ENCODE assay signal across 10 mouse cellular contexts in the genomic region with DNA sequence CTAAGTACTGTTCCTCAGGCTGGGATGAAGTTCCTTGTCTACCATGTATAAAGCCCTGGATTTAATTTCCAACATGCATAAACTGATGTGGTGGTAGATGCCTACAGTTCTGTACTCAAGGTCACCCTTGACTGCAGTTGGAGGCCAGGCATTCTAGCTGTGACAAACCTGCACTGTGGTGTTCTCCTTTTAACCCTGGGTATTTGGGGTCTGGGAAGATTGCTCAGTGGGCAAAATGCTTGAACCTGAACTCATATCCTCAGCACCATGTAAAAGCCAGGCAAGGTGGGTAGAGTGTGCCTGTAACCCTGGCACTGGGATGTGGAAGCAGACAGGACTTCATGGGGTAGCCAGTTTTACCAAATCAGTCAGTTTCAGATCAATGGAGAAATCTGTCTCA.
"Had no signal": no experiment of that assay in that cellular context is flagged by ENCODE, and none has a peak within 500 bp of the region (broad histone marks: within the 10 kb centered on the region; RNA-seq: fewer than 3 reads in every experiment).

No protein-coding gene starts in this region.

- H3K27ac ChIP-seq: layer of hippocampus, adult 2 months; limb, embryonic 13.5 days; liver, embryonic 15.5 days; midbrain, embryonic 13.5 days had no signal

- H3K36me3 ChIP-seq: limb, embryonic 13.5 days; midbrain, embryonic 13.5 days had no signal

- H3K9ac ChIP-seq: limb, embryonic 13.5 days; liver, embryonic 15.5 days; lung, embryonic 14.5 days; midbrain, embryonic 13.5 days had no signal

- H3K9me3 ChIP-seq: limb, embryonic 13.5 days; liver, embryonic 15.5 days; midbrain, embryonic 13.5 days had no signal

- H3K27me3 ChIP-seq: limb, embryonic 13.5 days had no signal

- H3K4me3 ChIP-seq: layer of hippocampus, adult 2 months; limb, embryonic 13.5 days; liver, embryonic 15.5 days; midbrain, embryonic 13.5 days had no signal

- DNase-seq: kidney, adult 18-20 months; left cerebral cortex, postnatal 4 days; lung, embryonic 14.5 days; lung, postnatal 14 days; right cerebral cortex, postnatal 14 days; thymus, postnatal 14 days had no signal

- ATAC-seq: midbrain, embryonic 13.5 days had no signal

- H3K4me2 ChIP-seq: limb, embryonic 13.5 days; midbrain, embryonic 13.5 days had no signal
